Mouse (Mus musculus) liver, embryonic 15.5 days (tissue): ENCODE results near the gene Mef2b. TPM values are rescaled to one million over a fixed set of nuclear protein-coding genes. Genes with fewer than 3 reads are reported as not detected.
A peak's percentile ranks its signal among the peaks of the same experiment; 100 is the strongest.

Experiments used
- ATAC-seq: fragments of 200-750 bp; cut with Nextera tagmentation; 2 replicates; pipeline ENCODE4 v1.8.0; 2017; ENCODE audit warnings: moderate number of reproducible peaks, mild to moderate bottlenecking, moderate library complexity; ENCODE audit not compliant: insufficient read depth
- H3K27ac ChIP-seq: fragments of 300-500 bp; sonication (generic); replicated peaks from 2 replicates; pipeline ENCODE4 v1.5.1; 2015; ENCODE audit warnings: mild to moderate bottlenecking, inconsistent platforms
- H3K27me3 ChIP-seq: fragments of 300-500 bp; sonication (generic); 2 replicates; pipeline ENCODE4 v1.6.1; 2015; ENCODE audit warnings: mild to moderate bottlenecking, inconsistent platforms
- H3K36me3 ChIP-seq: fragments of 300-500 bp; sonication (generic); replicated peaks from 2 replicates; pipeline ENCODE4 v1.6.1; 2015; ENCODE audit warnings: moderate library complexity, mild to moderate bottlenecking, inconsistent platforms
- H3K4me1 ChIP-seq: fragments of 300-500 bp; sonication (generic); replicated peaks from 2 replicates; pipeline ENCODE4 v1.6.1; 2015; ENCODE audit warnings: inconsistent platforms
- H3K4me2 ChIP-seq: fragments of 300-500 bp; sonication (generic); 2 replicates; pipeline ENCODE4 v1.6.1; 2015; ENCODE audit warnings: moderate library complexity, mild to moderate bottlenecking, inconsistent platforms
- H3K4me3 ChIP-seq: fragments of 300-500 bp; sonication (generic); replicated peaks from 2 replicates; pipeline ENCODE4 v1.5.1; 2015; ENCODE audit warnings: mild to moderate bottlenecking, inconsistent platforms
- H3K9ac ChIP-seq: fragments of 300-500 bp; sonication (generic); 2 replicates; pipeline ENCODE4 v1.6.1; 2015; ENCODE audit warnings: moderate library complexity, mild to moderate bottlenecking, inconsistent platforms
- H3K9me3 ChIP-seq: fragments of 300-500 bp; sonication (generic); replicated peaks from 2 replicates; pipeline ENCODE4 v1.6.1; 2016; ENCODE audit warnings: inconsistent platforms
- WGBS: fragments of 180-500 bp; shearing (Covaris S2); methylation state at CpG from one replicate; pipeline ENCODE4 v1.1.7; 2015; ENCODE audit warnings: mixed read lengths; ENCODE audit not compliant: insufficient replicate concordance; 5-methylcytosine and 5-hydroxymethylcytosine counted together
- polyA plus RNA-seq: library from polyadenylated mRNA; unstranded; fragments of >200 nt; fragmentation: Nextera tagmentation; extraction: Ambion mirVana; gene quantifications from 2 replicates; pipeline ENCODE4 v1.2.1, GENCODE M21; 2015

Gene Mef2b
- not detected in 2 replicates for polyA plus RNA-seq

DNA sequence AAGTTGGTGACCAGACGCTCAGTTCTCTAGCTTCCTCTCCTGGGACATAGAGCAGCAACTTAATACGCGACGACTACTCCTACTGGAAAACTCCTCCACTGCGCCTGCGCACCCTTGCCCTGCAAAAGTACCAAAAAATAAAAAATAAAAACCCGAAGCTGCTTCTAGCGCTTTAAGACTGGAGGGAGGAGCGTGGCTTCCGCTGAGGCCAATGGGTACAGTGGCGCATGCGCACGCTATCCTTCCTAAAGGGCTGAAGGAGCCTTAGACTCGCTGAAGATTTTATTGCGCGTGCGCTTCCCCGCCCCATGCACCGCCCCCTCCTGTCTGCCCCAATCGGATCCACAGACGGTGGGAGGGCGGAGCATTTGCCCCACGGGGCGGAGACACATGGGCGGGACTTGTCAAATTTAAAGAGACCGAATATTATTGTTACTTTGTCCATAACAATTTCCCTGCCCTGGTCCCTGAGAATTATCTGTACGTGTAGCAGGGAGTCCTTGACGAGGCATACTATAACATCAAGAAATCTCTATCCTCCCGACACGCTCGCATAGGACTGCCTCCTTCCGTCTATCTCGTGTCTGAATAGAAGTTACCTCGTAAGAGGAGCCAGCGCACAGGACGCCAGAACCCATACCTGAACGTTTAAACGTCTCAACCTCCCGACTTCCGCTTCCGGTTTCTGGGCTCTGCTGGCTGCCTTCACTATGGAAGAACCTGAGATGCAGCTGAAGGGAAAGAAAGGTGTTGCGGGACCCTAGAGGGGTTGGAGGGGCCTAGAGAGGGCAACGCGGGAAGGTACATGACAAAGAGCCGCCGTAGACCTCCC, at the start of gene Mef2b, which contains the start of the genes Rfxank and Borcs8:
Gene Mef2b (plus strand): TSS at position 686 of the 832 bp plus-strand sequence.
Gene Rfxank (minus strand): TSS at position 129 of the 832 bp plus-strand sequence.
Gene Borcs8 (plus strand): TSS at position 474 of the 832 bp plus-strand sequence.
- peak; percentile 95 for ATAC-seq
- under 1% methylated on average over 46 of the region's 46 CpGs for WGBS

DNA sequence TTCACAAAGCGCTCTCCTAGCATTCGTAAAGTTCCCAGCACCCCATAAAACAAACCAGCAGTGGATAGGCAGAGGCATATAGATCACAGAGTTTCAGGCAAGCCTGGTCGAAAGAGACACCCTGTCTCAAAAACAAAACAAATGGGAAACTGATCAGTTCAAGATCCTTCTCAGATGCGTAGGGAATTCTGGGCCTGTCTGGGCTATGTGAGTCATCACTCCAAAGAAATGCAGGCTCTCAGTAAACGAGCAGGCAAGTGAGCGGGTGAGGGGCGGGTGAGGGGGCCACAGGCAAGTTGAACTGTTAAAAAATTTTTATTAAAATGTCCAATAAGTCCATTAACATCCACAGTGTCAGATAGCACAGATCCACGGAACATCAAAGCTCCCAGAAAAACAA, 46.7 kb upstream of the Mef2b start:
- Histone ChIP-seq H3K4me3 (no peak overlapping the region), H3K27me3 (peaks cover 61% of the 10 kb centered on the region), H3K4me1 (peaks cover 5% of the 10 kb centered on the region; the same call in 1 of the 2 replicates), H3K9ac (no peak overlapping the region), H3K9me3 (no peaks in the 10 kb centered on the region), H3K4me2 (no peak overlapping the region), H3K36me3 (no peaks in the 10 kb centered on the region), H3K27ac (no peak overlapping the region)
- WGBS = 52% methylated on average over 8 of the region's 8 CpGs
- ATAC-seq = no peak

More for the DNA sequence above, at the start of gene Mef2b, which contains the start of the genes Rfxank and Borcs8:
- Histone ChIP-seq H3K27ac (peak within 1 kb of the TSS; percentile 93), H3K9me3 (no peaks in the 10 kb centered on the region), H3K4me3 (peak within 1 kb of the TSS; percentile 77), H3K4me2 (peak within 1 kb of the TSS; percentile 80), H3K36me3 (peaks cover 47% of the 10 kb centered on the region), H3K9ac (peak within 1 kb of the TSS; percentile 73), H3K4me1 (peaks cover 26% of the 10 kb centered on the region), H3K27me3 (no peaks in the 10 kb centered on the region)

DNA sequence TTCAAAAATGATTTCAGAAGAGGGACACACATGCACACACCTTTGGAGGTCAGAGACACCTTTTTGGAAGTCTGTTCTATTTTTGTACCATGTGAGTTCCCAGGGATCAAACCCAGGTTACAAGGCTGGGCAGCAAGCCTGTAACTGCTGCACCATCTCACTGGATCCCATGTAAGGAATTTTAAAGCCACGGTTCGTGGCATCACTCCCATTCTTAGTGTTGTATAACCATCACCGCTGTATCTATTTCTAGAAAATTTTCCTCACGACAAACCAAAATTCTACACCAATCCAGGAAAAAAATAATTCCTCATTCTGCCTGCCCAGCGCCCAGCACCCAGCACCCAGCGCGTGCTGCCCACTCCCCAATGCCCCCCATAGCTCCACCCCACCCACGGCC, 40.2 kb upstream of the Mef2b start:
- peaks cover 18% of the 10 kb centered on the region; the same call in 1 of the 2 replicates for H3K27me3 ChIP-seq
- H3K4me3 ChIP-seq = no peak overlapping the region
- 60% methylated on average over 8 of the region's 8 CpGs for WGBS
- ATAC-seq = no peak
- H3K9ac ChIP-seq = no peak overlapping the region
- H3K27ac ChIP-seq = no peak overlapping the region
- H3K4me2 ChIP-seq = no peak overlapping the region
- H3K4me1 ChIP-seq = no peaks in the 10 kb centered on the region
- H3K9me3 ChIP-seq = no peaks in the 10 kb centered on the region
- no peaks in the 10 kb centered on the region for H3K36me3 ChIP-seq

DNA sequence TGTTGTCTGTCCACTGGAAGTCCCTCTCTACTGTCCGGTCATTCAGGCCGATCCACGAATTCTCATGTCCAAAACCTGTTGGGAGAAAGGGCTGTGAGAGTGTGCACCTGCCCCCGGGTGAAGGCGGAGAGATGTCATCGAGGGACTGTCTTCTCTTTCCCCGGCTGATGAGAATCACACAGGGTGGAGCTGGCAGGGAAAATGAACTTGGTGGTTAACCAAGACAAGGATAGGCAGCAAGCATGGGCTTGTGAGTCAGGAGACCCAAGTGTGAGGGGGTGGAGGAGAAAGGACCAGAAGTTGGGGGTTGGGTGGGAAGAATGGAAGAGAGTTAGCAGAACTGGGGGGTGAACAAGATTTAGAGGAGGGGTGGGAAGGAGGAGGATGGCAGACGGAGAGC, 39.3 kb upstream of the Mef2b start:
- Histone ChIP-seq H3K4me1 (no peaks in the 10 kb centered on the region), H3K9me3 (no peaks in the 10 kb centered on the region), H3K27me3 (peaks cover 19% of the 10 kb centered on the region; the same call in 1 of the 2 replicates), H3K4me3 (no peak overlapping the region), H3K4me2 (no peak overlapping the region), H3K9ac (no peak overlapping the region), H3K36me3 (no peaks in the 10 kb centered on the region), H3K27ac (no peak overlapping the region)
- ATAC-seq = no peak
- 62% methylated on average over 8 of the region's 8 CpGs for WGBS

DNA sequence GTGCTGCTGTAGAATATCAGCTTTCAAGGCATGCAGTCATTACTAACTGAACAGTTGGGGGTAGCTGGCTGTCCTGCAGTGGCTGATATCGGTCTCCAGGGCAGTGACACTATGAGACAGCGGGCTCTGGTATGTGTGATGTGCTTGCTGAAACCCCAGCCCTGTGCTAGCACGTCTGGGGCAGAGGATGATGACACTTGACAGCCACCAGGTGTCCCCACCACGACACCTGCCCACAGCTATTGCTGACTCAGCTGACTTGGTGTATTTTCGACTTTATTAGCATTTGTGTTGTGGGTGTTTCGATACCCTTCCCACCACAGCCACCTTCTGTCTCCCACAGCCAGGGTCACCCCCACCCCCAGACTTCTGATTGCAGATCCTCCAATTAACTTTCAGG, 35.0 kb upstream of the Mef2b start:
- peaks cover 36% of the 10 kb centered on the region for H3K27me3 ChIP-seq
- H3K4me1 ChIP-seq = no peaks in the 10 kb centered on the region
- H3K9me3 ChIP-seq = no peaks in the 10 kb centered on the region
- no peak overlapping the region for H3K4me2 ChIP-seq
- H3K27ac ChIP-seq = no peak overlapping the region
- H3K4me3 ChIP-seq = no peak overlapping the region
- no peak for ATAC-seq
- WGBS = 13% methylated on average over 6 of the region's 6 CpGs
- no peak overlapping the region for H3K9ac ChIP-seq
- H3K36me3 ChIP-seq = no peaks in the 10 kb centered on the region

DNA sequence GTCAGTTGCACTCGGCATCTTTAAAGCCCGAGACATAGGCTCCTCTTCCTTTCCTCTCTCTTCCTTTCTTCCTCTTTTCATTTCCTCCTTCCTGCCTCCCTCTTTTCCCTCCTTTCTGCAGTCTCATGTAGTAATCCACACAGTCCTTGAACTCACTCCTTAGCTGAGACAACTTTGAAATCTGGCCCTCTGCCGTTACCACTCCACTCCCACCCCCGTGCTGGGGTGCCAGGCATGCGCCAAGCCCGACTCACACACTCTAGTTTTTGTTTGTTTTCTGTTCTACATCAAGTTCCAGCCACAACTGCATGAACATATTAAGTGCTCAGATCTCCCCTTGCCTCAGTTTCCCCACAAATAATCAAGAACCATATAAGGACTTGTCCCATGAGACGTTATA, 34.6 kb upstream of the Mef2b start:
- no peak overlapping the region for H3K9ac ChIP-seq
- H3K9me3 ChIP-seq = no peaks in the 10 kb centered on the region
- no peak for ATAC-seq
- no peak overlapping the region for H3K4me2 ChIP-seq
- peaks cover 38% of the 10 kb centered on the region for H3K27me3 ChIP-seq
- no peak overlapping the region for H3K4me3 ChIP-seq
- H3K4me1 ChIP-seq = no peaks in the 10 kb centered on the region
- no peak overlapping the region for H3K27ac ChIP-seq
- WGBS = 54% methylated on average over 7 of the region's 7 CpGs
- no peaks in the 10 kb centered on the region for H3K36me3 ChIP-seq

DNA sequence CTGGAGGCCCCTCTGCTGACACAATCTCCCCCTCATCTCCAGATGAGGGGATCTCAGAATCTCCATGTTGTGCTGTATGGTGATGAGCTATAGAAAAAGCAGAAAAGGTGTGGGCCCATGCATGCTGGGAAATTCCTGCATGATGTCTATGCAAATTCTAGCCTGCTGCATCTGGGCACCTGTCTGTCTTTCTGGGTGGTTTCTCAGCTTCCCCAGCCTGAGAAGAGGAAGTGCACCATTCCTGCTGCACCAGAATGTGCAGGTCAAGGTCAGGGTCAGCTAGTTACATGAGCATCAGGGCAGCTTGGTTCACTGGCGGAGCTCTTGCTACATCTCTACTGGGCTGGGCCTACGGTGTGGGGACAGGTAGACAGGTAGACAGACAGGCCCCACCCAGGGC, 29.1 kb upstream of the Mef2b start:
- H3K36me3 ChIP-seq = no peaks in the 10 kb centered on the region
- 48% methylated on average over 2 of the region's 2 CpGs for WGBS
- H3K4me2 ChIP-seq = no peak overlapping the region
- H3K9me3 ChIP-seq = no peaks in the 10 kb centered on the region
- H3K27ac ChIP-seq = no peak overlapping the region
- H3K4me3 ChIP-seq = no peak overlapping the region
- H3K9ac ChIP-seq = no peak overlapping the region
- peaks cover 83% of the 10 kb centered on the region for H3K27me3 ChIP-seq
- no peak for ATAC-seq
- no peaks in the 10 kb centered on the region for H3K4me1 ChIP-seq

DNA sequence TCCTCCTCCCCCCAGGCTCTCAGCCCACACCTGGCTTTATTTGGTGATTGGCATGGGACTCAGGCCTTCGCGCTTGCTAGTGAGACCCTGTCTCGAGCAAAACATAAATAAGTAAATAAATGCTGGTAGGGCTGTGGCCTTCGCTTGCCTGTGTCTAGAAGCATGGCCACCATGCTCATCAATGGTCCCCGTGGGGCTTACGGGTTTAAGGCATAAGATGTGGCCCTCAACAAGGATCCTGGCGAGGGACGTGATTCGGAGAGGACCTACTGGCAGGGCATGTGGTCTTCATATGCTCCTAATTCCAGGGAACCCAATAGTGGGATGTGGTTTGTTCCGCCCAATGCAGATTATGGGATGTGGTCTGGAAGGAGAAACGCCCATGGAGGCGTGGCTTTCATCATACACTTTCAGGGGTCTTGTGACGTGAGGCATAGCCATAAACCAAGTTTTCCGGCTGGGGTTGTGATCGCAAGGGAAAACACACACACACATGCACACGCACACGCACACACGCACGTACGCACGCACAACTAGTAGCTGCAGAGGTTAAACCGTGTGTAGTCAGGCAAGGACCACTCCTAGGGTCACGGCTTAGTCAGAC, 28.2 kb upstream of the Mef2b start:
- ATAC-seq = no peak
- WGBS = 42% methylated on average over 23 of the region's 23 CpGs
- H3K9ac ChIP-seq = no peak overlapping the region
- no peak overlapping the region for H3K4me3 ChIP-seq
- no peak overlapping the region for H3K4me2 ChIP-seq
- no peak overlapping the region for H3K27ac ChIP-seq
- H3K36me3 ChIP-seq = no peaks in the 10 kb centered on the region
- no peaks in the 10 kb centered on the region for H3K4me1 ChIP-seq
- H3K9me3 ChIP-seq = no peaks in the 10 kb centered on the region
- peaks cover 91% of the 10 kb centered on the region for H3K27me3 ChIP-seq

DNA sequence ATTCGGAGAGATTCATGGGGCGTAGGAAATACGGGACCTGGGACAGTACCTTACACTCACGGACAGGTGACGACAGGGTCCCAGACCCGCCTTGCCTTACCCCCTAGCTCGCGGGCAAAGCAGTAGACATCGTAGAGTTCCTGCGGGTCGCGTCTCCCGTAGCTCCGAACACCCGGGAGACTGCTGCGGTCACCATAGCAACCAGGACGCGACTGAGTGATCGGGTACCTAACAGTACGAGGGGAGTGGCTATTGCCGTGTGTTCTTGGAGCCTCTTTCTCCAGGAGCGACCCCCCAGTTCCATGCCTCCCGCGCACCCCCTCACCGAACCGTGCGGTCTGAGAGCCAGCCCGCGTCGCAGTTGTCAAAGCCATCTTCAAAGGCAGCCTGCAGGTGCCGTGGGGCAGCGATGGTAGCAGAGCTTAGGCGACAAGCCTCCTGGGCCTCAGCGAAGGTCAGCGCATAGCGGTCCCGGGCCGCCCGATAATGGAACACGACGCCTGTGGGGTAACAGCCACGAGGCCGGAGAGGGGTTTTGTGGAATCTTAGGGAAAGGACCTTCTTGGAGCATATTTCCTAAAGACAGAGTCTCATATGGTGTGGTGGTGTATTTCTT, 27.0 kb upstream of the Mef2b start:
- Histone ChIP-seq H3K4me3 (no peak overlapping the region), H3K36me3 (no peaks in the 10 kb centered on the region), H3K9ac (no peak overlapping the region), H3K4me2 (no peak overlapping the region), H3K27me3 (peaks cover 97% of the 10 kb centered on the region), H3K4me1 (no peaks in the 10 kb centered on the region), H3K9me3 (no peaks in the 10 kb centered on the region), H3K27ac (no peak overlapping the region)
- no peak for ATAC-seq
- WGBS = 8% methylated on average over 43 of the region's 43 CpGs

DNA sequence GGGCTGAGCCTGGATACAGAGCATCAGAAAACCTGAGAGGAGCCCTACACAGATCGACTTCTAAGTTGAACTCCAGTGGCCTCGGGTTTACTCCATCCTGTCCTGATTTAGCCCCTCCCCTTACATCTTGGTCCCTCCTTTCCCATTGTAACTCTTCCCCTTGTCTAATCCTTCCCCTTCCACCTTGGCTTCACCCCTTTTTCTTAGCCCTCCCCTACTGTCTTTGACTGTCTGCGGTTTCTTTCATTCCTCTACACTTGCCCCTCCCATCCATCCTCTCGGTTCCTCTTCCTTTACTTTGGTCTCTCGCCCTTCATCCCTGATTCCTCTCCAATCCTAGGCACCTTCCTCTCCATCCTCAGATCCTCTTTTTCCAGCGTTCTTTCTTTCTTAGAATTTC, 25.0 kb upstream of the Mef2b start:
- ATAC-seq = no peak
- Histone ChIP-seq H3K9ac (no peak overlapping the region), H3K4me2 (no peak overlapping the region), H3K27ac (no peak overlapping the region), H3K4me1 (no peaks in the 10 kb centered on the region), H3K36me3 (no peaks in the 10 kb centered on the region), H3K9me3 (no peaks in the 10 kb centered on the region), H3K27me3 (peaks cover 99% of the 10 kb centered on the region), H3K4me3 (no peak overlapping the region)
- 14% methylated on average over 6 of the region's 6 CpGs for WGBS

DNA sequence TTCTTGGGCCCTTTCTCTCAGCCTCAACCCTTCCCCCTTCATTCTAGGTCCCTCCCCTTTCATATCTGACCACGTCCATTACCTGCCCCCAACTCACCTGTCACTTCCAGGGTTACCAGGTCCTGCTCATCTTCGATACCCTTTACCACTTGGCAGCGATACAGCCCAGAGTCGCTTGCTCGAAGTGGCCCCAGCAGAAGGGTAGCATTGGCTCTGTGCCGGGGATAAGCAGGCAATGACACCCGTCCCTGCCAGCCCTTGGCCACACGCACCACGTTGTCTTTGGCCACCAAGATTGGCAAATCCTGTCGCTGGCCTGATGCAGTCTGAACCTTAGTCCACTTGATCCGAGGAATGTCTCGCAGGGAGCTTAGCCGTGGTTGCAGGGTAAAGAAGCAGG, 24.6 kb upstream of the Mef2b start:
- no peak overlapping the region for H3K9ac ChIP-seq
- no peaks in the 10 kb centered on the region for H3K36me3 ChIP-seq
- WGBS = 53% methylated on average over 13 of the region's 13 CpGs
- H3K27ac ChIP-seq = no peak overlapping the region
- no peak overlapping the region for H3K4me3 ChIP-seq
- no peak overlapping the region for H3K4me2 ChIP-seq
- peaks cover 99% of the 10 kb centered on the region for H3K27me3 ChIP-seq
- no peaks in the 10 kb centered on the region for H3K4me1 ChIP-seq
- no peaks in the 10 kb centered on the region for H3K9me3 ChIP-seq
- ATAC-seq = no peak
